Mouse (Mus musculus) hematopoietic stem cell, adult 5-6 weeks (primary cell): ENCODE measurements around the gene Tnfrsf12a. TPM values are rescaled to one million over a fixed set of nuclear protein-coding genes. Genes with fewer than 3 reads are reported as not detected.

Experiments used
- ATAC-seq, 2 experiments: fragments of 125-278 bp in 1 of 2; replicated peaks in 1 of 2; 2 replicates each; pipeline ENCODE4 v1.8.0; 2016 to 2017; ENCODE audit warnings: inconsistent platforms in 2 of 2, mild to moderate bottlenecking in 2 of 2, moderate number of reproducible peaks in 2 of 2, low read depth in 1 of 2, moderate TSS enrichment in 1 of 2; ENCODE audit not compliant: low FRiP score in 2 of 2, poor library complexity in 2 of 2, severe bottlenecking in 2 of 2, insufficient read depth in 1 of 2, low TSS enrichment in 1 of 2
- total RNA-seq: library from RNA; stranded (forward); fragments of 172-1452, 232-1000 nt; gene quantifications from 2 replicates; pipeline ENCODE4 v1.2.3, GENCODE M21; 2017

The Tnfrsf12a gene
- total RNA-seq, 1 experiment from 2014 or later, result 24.1 TPM

DNA sequence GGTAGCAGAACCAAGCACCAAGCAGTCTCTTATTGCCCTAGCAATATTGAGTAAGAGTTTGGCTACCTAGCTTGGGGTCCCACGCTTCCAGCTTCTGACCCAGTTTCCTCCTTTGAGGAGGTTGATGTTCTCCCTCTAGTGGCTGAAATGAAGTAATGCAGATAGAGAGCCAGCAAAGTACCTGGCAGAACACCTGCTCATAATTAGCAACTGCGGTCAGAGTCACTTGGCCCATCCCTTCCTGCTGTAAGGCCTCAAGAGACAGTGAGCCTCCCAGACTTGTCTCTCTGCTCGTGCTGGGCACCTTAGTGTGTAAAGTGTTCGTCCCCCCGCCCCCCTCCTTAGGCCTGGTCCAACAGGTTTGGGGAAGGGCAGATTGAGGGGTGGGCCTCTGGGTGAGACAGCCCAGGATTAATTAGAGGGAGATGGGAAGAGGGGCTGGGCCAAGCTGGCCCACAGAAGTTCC is 12.7 kb downstream of the Tnfrsf12a start:
- ATAC-seq, result peak; percentile 38 to 44; a peak in 2 of 4 replicates

DNA sequence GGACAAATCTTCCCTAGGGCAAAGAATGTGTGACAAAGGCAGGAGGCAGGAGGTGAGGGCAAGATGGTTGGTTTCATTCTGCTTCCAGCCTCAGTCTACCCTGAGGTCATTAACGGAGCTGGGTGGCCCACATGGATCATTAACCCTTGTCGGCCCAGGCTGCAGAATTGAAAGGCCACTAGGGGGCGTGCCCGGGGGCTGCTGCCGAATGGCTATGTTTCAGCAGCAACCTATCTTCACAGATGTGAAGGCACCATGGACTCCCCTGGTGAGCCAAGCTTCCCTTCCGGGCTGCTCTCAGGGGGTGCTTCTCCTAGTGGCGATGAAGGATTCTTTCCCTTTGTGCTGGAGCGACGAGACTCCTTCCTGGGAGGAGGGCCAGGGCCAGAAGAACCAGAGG is 15.7 kb downstream of the Tnfrsf12a start:
- peak in 1 of 2 experiments; percentile 31; a peak in 1 of 4 replicates for ATAC-seq

DNA sequence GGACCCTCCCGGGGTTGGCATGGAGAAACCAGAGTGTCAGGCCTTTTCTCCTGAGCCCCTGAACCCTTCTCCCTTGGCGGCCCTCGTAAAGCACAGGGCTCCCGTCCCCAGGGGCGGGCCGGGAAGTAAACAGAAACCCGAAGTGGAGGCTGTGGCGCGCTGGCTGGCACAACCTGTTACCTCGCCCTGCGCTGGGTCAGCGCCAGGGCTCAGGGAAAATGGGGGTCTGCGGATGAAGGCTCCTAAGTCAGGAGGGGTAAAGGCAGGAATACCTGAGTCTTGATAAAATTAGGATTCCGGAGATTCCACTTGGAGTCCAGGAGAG is 16.4 kb downstream of the Tnfrsf12a start:
- ATAC-seq, result peak; percentile 30 to 60; a peak in 2 of 4 replicates

DNA sequence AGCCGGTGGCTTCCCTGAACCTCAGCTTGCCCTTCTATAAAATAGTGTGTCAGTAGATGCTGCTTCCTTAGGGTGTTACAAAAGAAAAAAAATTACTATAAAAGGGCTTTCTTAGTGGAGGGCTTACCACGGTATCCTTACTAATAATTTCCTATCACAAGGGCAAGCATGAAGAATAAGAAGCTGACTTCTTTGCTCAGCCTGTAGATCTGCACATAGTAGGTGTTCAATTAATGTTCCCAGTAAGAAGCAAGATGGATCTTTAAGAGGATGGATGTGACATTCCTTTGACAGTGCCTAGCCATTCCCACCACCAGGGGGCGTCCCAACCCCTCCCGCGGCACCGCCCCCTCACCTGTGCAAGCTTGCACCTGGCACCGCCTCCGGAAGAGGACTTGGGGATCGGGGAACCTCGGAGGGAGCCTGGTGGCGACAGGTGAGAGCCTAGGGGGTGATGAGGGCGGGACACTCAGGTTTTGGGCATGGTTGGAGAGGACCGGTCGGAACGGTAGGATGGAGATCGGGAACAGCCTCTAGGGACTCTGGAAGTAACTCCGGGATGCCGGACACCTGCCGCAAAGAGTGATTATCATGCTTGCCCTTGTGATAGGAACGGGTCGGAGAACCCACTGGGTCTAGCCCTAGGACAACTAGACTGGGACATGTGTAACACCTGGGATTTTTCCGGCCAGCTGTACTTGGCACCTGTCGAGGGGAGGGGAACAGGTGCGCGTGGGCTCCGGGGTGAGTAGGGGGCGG is 17.0 kb downstream of the Tnfrsf12a start, which contains the start of gene Bicdl2:
Bicdl2 (plus strand) TSS at position 390 of the 759 bp plus-strand sequence.
- ATAC-seq, result no peak; a peak in 1 of 4 replicates

DNA sequence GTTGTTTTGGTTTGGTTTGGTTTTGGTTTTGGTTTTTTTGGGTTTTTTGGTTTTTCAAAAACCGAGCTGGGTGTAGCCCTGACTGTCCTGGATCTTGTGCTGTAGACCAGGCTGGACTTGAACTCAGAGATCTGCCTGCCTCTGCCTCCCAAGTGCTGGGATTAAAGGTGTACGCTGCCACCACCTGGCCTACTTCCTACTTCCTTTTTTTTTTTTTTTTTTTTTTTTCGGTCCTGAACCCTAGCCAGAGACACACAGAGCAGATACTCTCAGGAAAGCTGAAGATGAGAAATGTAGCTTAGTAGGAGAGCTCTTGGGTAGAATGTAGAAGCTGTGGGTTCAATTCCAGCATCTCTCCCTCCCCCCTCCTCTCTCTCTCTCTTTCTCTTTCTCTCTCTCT is 18.8 kb downstream of the Tnfrsf12a start:
- ATAC-seq, result no peak

DNA sequence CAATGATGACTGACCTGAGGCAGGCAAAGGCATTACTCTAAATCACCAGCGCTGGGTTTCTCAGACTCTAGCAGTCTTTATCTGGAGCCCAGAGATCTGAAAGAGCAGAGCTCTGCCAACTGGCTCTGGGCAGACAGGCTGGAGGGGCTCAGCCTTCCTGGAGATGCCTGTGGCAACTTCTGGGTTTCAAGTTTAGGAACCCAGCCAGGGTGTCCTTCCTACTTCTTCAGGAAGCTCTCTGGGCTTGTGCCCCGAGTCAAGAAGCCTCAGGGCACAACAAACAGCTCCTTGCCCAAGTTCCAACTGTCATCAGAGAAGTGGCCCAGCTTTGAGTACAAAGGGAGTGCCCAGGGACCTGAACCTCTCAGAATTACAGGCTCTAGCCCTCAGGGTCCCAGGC is 22.9 kb downstream of the Tnfrsf12a start:
- peak; percentile 46 to 47 for ATAC-seq

DNA sequence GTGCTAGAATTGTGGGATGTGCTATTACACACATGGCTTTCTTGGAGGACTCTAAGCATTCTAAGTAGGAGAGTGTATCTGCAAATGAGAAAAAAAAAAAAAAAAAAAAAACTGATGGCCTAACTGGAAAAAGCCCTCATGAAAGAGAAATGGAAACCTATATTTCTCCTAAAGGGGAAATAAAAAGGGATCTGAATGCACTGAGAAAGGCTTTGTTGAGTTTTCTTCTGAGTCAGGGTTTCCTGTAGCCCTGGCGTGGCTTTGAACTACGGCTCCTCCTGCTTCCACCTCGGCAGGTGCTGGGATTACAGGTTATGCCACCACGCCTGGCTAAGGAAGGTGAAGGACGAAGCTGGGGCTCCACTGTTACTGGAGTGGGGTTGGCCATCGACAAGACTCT is 23.3 kb downstream of the Tnfrsf12a start:
- peak in 1 of 2 experiments; percentile 26; a peak in 1 of 4 replicates for ATAC-seq

DNA sequence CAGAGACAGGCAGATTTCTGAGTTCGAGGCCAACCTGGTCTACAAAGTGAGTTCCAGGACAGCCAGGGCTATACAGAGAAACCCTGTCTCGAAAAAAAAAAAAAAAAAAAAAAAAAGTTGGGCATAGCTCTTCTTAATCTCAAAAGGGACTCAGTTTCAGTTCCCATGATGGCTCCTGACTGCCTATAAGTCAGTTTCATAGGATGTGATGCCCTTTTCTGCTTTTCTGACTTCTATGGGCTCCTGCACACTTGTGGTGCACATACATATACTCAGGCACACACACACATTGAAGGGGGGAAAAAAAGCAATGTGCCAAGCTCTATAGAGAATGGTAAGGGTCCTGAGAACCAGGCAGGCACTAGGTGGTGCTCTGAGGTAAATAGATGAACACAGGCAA is 23.9 kb downstream of the Tnfrsf12a start:
- no peak for ATAC-seq

DNA sequence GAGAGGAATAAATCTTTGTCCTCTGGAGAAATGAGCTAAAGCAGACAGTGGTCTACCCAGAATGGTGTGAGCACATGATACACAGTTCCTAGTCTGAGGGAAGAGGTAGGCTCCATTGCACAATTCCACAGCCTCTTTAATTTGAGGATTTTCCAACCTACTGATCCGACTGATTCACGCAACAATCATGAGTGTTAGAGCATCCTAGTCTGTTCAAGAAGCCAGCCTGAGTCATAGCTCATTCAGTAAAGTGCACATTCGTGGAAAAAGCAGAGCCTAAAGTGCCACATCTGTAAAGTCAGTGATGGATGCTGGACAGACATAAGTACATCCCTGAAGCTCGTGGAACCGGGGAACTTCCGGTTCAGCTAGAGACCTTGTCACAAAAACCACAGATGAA is 25.9 kb downstream of the Tnfrsf12a start:
- no peak for ATAC-seq

DNA sequence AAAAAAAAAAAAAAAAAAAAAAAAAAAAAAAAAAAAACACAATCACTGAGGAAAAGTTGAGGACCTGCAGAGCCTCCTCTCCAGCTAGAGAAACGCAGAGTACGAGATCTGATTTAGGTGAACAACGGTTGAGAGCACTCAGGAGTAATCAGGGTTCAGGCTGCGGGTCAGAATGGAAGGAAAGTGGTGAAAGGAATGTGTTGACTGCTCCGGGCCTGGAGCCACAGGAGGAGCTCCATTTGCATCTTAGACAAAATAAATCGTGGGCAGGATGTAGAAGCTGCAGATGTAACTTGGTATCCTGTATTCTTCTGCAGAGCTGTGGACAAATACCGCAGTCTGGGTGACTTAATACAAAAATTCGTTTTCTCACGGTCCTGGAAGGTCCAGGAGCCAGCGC is 31.4 kb downstream of the Tnfrsf12a start:
- no peak for ATAC-seq

DNA sequence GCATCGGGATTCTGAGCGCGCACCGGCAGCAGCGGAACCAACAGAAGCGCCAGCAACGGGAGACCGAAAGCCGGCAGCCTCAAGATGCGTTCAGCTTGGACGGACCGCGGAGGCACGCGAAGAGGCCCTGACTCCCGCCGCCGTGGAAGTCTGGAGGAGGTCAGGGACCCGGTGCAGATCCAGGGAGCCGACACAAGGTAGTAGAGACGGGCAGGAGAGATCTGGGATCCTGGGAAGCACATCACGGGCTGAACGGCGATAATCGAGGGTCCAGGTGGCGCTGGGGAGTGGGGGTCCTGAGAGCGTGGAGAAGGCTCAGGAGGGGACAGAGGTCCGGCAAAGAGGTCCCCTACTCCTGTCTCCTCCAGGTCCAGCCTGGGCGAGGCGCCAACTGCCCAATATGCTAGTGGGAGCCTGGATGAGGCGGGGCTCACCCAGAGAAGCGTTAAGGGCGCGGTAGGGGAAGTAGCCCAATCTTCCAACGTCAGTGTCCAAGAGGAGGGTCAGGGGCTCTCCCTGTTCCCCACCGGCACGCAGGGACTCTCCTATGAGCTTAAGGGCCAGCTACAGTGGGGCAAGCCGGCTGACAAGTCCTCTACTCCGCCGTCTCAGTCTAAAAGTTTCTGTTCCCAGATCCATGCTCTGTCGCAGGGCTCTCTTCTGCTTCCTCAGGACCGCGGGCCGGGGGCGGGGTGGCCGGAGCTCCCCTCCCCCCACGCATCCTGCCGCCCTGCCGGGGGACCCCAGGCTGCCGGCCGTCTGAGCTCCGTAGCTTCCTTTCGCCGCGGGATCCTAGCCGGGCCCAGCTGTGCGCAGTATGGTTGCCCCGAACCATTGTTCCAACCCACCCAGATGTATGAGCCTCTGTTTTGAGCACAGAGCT is 32.4 kb downstream of the Tnfrsf12a start, which contains the start of gene Mmp25:
Mmp25 (minus strand) TSS at position 665 of the 883 bp plus-strand sequence.
- peak; percentile 63 to 67 for ATAC-seq

DNA sequence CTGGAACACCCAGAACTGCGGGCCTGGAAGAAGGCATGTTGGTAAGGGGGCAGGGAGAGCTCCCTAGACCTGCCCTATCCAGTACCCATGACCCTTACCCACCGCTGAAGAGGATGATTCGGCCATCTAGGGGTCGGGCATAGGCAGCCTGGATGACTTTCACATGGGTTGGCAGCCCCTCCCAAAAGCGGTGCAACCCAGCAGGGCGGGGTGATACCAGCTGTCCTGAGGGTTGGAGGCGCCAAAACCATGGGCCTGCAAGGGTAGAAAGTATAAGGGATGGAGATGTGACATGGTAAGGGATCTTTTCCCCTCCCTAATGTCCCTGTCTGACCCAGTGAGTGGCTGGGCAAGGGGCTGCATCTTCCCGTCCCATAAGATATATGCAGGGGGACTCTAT is 46.0 kb downstream of the Tnfrsf12a start:
- ATAC-seq, result no peak

DNA sequence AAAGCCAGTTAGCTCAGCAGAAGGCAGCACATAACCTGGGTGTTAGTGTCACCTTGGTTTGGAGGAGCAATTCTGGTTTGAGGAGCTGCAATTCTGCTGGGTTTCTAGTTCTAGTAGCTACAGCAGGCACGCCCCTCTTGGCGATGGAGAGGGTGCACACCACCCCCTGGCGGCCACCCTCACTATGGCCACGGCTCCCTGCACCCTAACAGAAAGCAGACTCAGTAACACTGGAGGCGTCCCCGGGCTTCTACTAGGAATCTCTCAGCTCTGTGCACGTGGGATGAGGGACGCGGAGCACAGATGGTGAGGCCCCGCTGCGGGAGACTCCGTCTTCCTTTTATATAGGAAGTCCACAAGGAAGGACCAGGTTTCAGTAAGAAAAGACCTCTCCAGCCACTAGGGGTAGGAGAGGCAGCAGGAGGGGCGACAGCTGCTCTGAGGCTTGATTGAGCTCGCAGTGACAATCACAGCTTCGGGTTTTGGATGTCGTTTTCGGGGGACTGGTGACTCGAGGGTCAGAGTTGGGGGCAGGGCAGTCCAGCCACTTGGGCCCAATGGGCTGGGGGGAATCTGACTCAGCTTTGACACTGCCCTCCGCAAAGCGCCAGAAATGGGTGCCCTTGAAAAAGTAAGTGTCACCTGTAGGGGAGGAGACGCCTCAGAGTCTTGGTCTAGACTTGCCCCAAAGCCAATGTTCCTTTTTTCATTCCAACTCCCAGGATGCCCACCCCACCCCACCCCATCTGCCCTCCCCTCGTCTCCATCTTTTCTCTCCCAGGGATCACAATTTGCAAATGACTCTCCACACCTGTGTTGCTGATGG is 46.9 kb downstream of the Tnfrsf12a start:
- ATAC-seq, result peak; percentile 97 to 98

DNA sequence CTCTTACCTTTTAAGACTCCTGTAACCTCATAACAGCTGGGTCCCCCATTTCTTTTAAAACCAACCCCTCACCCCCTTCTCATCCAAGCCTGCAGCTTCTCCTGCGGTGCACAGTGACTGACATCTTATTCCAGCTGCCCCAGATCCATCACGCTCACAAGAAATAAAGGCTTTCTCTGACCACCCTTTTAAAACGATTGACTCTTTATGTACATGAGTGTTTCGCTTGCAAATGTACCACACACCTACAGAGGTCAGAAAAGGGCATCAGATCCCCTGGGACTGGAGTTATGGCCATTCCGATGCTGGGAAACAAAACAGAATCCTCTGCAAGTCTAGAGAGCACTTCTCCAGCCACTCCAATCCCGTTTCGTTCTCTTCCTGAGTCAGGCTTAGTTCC is 49.5 kb downstream of the Tnfrsf12a start:
- no peak for ATAC-seq
